ENCODE assay signal across 21 mouse cellular contexts in the genomic region with DNA sequence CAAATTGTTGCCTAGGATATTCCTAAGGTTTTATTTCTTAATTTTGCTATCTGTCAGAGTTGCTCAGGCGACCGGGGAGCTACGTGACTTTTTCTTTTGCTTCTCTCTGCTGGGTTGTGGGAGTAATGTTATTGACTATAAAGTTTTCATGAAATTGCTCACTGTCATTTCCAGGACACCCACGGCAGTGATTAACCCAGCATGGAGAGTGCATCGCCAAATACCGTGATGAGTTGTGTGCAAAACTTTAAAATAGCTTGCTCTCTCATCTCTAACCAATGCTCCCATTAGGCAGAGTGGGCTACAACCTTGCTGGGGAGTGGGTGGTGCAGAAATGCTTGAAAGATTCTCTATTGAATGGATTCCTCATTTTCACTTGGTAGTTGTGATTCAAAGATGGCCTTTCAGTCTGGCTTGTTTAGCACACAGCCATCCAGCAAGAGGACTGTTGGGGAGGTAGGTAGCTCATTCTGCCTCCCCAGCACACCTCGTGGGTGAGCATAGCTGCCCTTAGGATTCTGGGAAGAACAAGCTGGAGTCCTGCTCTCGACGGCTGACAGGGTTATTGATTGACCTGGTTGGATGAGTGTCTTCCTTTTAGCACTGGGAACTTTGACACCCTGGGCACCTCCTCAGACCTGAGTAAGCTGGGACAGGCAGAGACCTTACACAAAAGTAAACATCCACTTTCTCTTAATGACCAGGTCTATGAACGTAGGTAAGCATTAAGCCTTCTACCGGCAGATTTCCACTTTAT.
DNase-seq lines count a peak whose midpoint lies in the region; ATAC-seq and TF ChIP-seq lines count a peak whose summit lies in the region.
"Had no signal": no experiment of that assay in that cellular context is flagged by ENCODE, and none has a peak within 500 bp of the region (broad histone marks: within the 10 kb centered on the region; RNA-seq: fewer than 3 reads in every experiment).

No protein-coding gene starts in this region.

- no peaks in the 10 kb centered on the region for H3K36me3 ChIP-seq in kidney, adult 2 months (ENCODE audit: control insufficient read depth, insufficient read depth, low read length)
- no peaks in the 10 kb centered on the region for H3K36me3 ChIP-seq in midbrain, embryonic 13.5 days
- H3K36me3 ChIP-seq: heart, embryonic 13.5 days; neural tube, embryonic 13.5 days had no signal

- TF ChIP-seq POLR2A in kidney, adult 2 months (IDR thresholded peaks at IDR 0.05; ENCODE audit: low read depth, low read length), result no peak

- peak; percentile 18 to 20 for DNase-seq in layer of hippocampus, adult 8-10 months (ENCODE audit: low spot score in 2 of 2)
- no peak for DNase-seq in layer of hippocampus, adult 9-10 months (ENCODE audit: low spot score)
- peak; percentile 70 for DNase-seq in brain, adult 2 months (ENCODE audit: low read depth, low spot score)
- DNase-seq in kidney, adult 2 months, result peak; percentile 81
- peak; percentile 33 to 51 for DNase-seq in kidney, postnatal 25 days
- DNase-seq in ovary, postnatal 14 days (ENCODE audit: low spot score), result no peak
- no peak for DNase-seq in lung, postnatal 25 days (ENCODE audit: low spot score)
- DNase-seq: adrenal gland, postnatal 10 days; B cell, adult 2 months; cerebellum, adult 18-20 months; heart, postnatal 36 days; spleen, adult 18-20 months; thymus, adult 2 months had no signal

- H3K27ac ChIP-seq in kidney, adult 2 months (ENCODE audit: insufficient read depth, low read depth, low read length), result no peak overlapping the region
- H3K27ac ChIP-seq in midbrain, embryonic 13.5 days, result no peak overlapping the region
- H3K27ac ChIP-seq: heart, embryonic 13.5 days; liver, embryonic 14.5 days; neural tube, embryonic 13.5 days had no signal

- WGBS in kidney, adult 2 months, result 61% methylated on average over 11 of the region's 11 CpGs
- WGBS in midbrain, embryonic 13.5 days, result 87% methylated on average over 11 of the region's 11 CpGs

- ATAC-seq in midbrain, embryonic 13.5 days, result no peak
- ATAC-seq: forebrain, embryonic 14.5 days; hindbrain, embryonic 16.5 days had no signal

- TF ChIP-seq CTCF in kidney, adult 2 months (conservative IDR thresholded peaks at IDR 0.05; ENCODE audit: insufficient read depth, insufficient read length, low read depth, low read length), result no peak

- 0 out of 2 replicates have a peak, but pooled peaks cover 3% of the 10 kb centered on the region for H3K4me1 ChIP-seq in kidney, adult 2 months (ENCODE audit: control insufficient read depth, insufficient read depth, low read length)
- no peaks in the 10 kb centered on the region for H3K4me1 ChIP-seq in midbrain, embryonic 13.5 days (replicated peaks)
- H3K4me1 ChIP-seq: heart, embryonic 13.5 days; megakaryocyte, embryonic 14.5 days; neural tube, embryonic 13.5 days had no signal

- H3K27me3 ChIP-seq in kidney, adult 2 months (replicated peaks; ENCODE audit: control insufficient read depth, insufficient read depth, low read length), result no peaks in the 10 kb centered on the region
- no peaks in the 10 kb centered on the region for H3K27me3 ChIP-seq in midbrain, embryonic 13.5 days
- H3K27me3 ChIP-seq: heart, embryonic 13.5 days; megakaryocyte, embryonic 14.5 days; neural tube, embryonic 13.5 days had no signal

- no peaks in the 10 kb centered on the region for H3K9me3 ChIP-seq in midbrain, embryonic 13.5 days
- H3K9me3 ChIP-seq: heart, embryonic 13.5 days; neural tube, embryonic 13.5 days had no signal

- no peak overlapping the region for H3K4me2 ChIP-seq in midbrain, embryonic 13.5 days (replicated peaks)
- H3K4me2 ChIP-seq: heart, embryonic 13.5 days; neural tube, embryonic 13.5 days had no signal

- no peak overlapping the region for H3K9ac ChIP-seq in midbrain, embryonic 13.5 days (replicated peaks)
- H3K9ac ChIP-seq: heart, embryonic 13.5 days; liver, embryonic 14.5 days; neural tube, embryonic 13.5 days had no signal

- H3K4me3 ChIP-seq in kidney, adult 2 months (ENCODE audit: insufficient read depth, low read depth, low read length), result no peak overlapping the region
- no peak overlapping the region for H3K4me3 ChIP-seq in midbrain, embryonic 13.5 days (replicated peaks)
- H3K4me3 ChIP-seq: erythroblast, embryonic 14.5 days; heart, embryonic 13.5 days; megakaryocyte, embryonic 14.5 days; neural tube, embryonic 13.5 days had no signal

Comparison
In these comparisons a context has a peak if more than half of its experiments do, and no peak if none do; other contexts are left out.
1. DNase-seq: peak in layer of hippocampus, adult 8-10 months (2 of 2), brain, adult 2 months (single experiment), kidney, adult 2 months (single experiment) and kidney, postnatal 25 days (2 of 2); none in layer of hippocampus, adult 9-10 months (single experiment), ovary, postnatal 14 days (single experiment) and lung, postnatal 25 days (single experiment).